ENCODE assay signal across 8 mouse cellular contexts in the genomic region with DNA sequence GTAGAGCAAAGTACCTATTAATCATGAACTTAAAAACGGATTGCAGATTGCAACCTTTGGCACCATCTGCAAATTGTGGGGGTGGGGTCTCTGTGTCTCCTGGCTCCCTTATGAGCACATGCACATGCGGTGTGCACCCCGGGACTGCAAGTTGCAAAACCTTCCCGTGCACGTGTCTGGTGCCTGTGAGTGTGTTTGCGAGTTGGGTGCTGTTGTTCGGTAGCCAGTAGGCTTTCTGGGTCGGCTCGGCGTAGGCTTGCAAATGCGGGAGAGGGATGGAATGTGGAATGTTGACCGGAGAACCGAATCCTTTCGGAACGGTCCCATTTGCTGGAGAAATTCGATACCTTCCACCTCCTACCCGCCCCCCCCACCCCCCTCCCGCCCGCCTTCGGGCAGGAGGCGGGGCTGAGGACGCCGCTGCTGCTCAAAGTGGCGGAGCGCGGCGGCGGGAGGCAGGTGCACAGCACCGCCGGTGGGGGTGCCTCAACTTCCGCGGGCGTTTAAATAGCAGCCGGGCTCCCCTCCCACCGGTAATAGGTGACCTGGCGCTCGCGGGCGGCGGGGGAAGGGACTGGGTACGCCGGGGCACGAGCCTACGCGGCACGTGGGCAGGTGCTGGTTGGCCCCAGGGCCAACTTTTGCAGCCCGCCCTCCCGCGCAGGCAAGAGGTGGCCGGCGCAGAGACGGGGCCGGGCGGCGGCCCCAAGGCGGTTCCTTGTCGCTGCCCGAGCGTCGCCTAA. TPM values are rescaled to one million over a fixed set of nuclear protein-coding genes. Genes with fewer than 3 reads are reported as not detected.
DNase-seq lines count a peak whose midpoint lies in the region; ATAC-seq and TF ChIP-seq lines count a peak whose summit lies in the region.

No protein-coding gene starts in this region.

- DNase-seq in CD4-positive, CD25-positive, alpha-beta regulatory T cell, adult 2 months (ENCODE audit: low read depth, low spot score), result peak; percentile 91
- DNase-seq in brain, embryonic 14.5 days (ENCODE audit: low read depth), result peak; percentile 85
- DNase-seq in liver, adult 2 months (ENCODE audit: extremely low read depth, low read depth, low spot score), result peak; percentile 99
- DNase-seq in spleen, postnatal 36 days (ENCODE audit: low spot score in 2 of 2), result peak; percentile 88 to 90

- no peaks in the 10 kb centered on the region for H3K27me3 ChIP-seq in heart, embryonic 11.5 days (ENCODE audit: control insufficient read depth, insufficient read depth, low read length)
- H3K27me3 ChIP-seq in kidney, embryonic 15.5 days, result no peaks in the 10 kb centered on the region
- no peaks in the 10 kb centered on the region for H3K27me3 ChIP-seq in liver, adult 2 months (ENCODE audit: control insufficient read depth, insufficient read depth, low read length)

- TF ChIP-seq POLR2A in brain, embryonic 14.5 days (IDR thresholded peaks at IDR 0.05; ENCODE audit: borderline replicate concordance, extremely low read depth, insufficient read depth, insufficient read length, poor library complexity, severe bottlenecking), result peak; percentile 44; the same call in 1 of the 2 replicates
- peak; percentile 44; the same call in 1 of the 2 replicates for TF ChIP-seq POLR2A in liver, adult 2 months (IDR thresholded peaks at IDR 0.05; ENCODE audit: extremely low read depth, insufficient read depth, low read length)

- H3K4me1 ChIP-seq in heart, embryonic 11.5 days (ENCODE audit: control insufficient read depth, insufficient read depth, low read length), result peaks cover 7% of the 10 kb centered on the region; the same call in 1 of the 2 replicates
- H3K4me1 ChIP-seq in kidney, embryonic 15.5 days, result peaks cover 28% of the 10 kb centered on the region
- H3K4me1 ChIP-seq in liver, adult 2 months (ENCODE audit: control insufficient read depth, insufficient read depth, low read length), result peaks cover 13% of the 10 kb centered on the region

- peak overlapping the region; percentile 96 for H3K4me2 ChIP-seq in heart, embryonic 11.5 days
- H3K4me2 ChIP-seq in kidney, embryonic 15.5 days, result peak overlapping the region; percentile 94

- H3K4me3 ChIP-seq in heart, embryonic 11.5 days (ENCODE audit: low read depth, low read length), result peak overlapping the region; percentile 85
- peak overlapping the region; percentile 82 for H3K4me3 ChIP-seq in kidney, embryonic 15.5 days (replicated peaks)
- H3K4me3 ChIP-seq in liver, adult 2 months (ENCODE audit: insufficient read depth, low read depth, low read length), result peak overlapping the region; percentile 94

- no peaks in the 10 kb centered on the region for H3K36me3 ChIP-seq in heart, embryonic 11.5 days (ENCODE audit: control insufficient read depth, insufficient read depth, low read length)
- no peaks in the 10 kb centered on the region for H3K36me3 ChIP-seq in kidney, embryonic 15.5 days
- no peaks in the 10 kb centered on the region for H3K36me3 ChIP-seq in liver, adult 2 months (ENCODE audit: control insufficient read depth, insufficient read depth, low read length)

- peak overlapping the region; percentile 95 for H3K9ac ChIP-seq in heart, embryonic 11.5 days (ENCODE audit: low read depth, low read length)
- H3K9ac ChIP-seq in kidney, embryonic 15.5 days, result peak overlapping the region; percentile 77
- H3K9ac ChIP-seq in liver, adult 2 months (ENCODE audit: low read depth, low read length), result peak overlapping the region; percentile 98

- ATAC-seq in erythroblast, adult 5-6 weeks (replicated peaks; ENCODE audit: low FRiP score, poor library complexity, severe bottlenecking), result peak; percentile 42
- peak; percentile 64 for ATAC-seq in heart, embryonic 11.5 days (replicated peaks; ENCODE audit: insufficient number of reproducible peaks, low FRiP score, low TSS enrichment)
- peak; percentile 77 for ATAC-seq in kidney, embryonic 15.5 days (replicated peaks; ENCODE audit: low FRiP score)
- ATAC-seq in monocyte, adult 5-6 weeks (replicated peaks; ENCODE audit: insufficient number of reproducible peaks, low FRiP score, low TSS enrichment, poor library complexity, severe bottlenecking), result peak; percentile 32; the same call in 1 of the 2 replicates

- H3K79me2 ChIP-seq in liver, adult 2 months (ENCODE audit: control insufficient read depth, insufficient read depth, low read length), result peaks cover 33% of the 10 kb centered on the region

- no peaks in the 10 kb centered on the region for H3K9me3 ChIP-seq in heart, embryonic 11.5 days (replicated peaks; ENCODE audit: control insufficient read depth, low read length)
- H3K9me3 ChIP-seq in kidney, embryonic 15.5 days (replicated peaks), result no peaks in the 10 kb centered on the region

- H3K27ac ChIP-seq in heart, embryonic 11.5 days (ENCODE audit: low read depth, low read length), result peak overlapping the region; percentile 96
- peak overlapping the region; percentile 97 for H3K27ac ChIP-seq in kidney, embryonic 15.5 days
- H3K27ac ChIP-seq in liver, adult 2 months (replicated peaks; ENCODE audit: insufficient read depth, low read depth, low read length), result peak overlapping the region; percentile 98

- TF ChIP-seq CTCF in brain, embryonic 14.5 days (IDR thresholded peaks at IDR 0.05; ENCODE audit: borderline replicate concordance, extremely low read depth, insufficient read depth, insufficient read length), result no peak
- no peak for TF ChIP-seq CTCF in liver, adult 2 months (IDR thresholded peaks at IDR 0.05; ENCODE audit: low read depth, low read length)

- under 1% methylated on average over 48 of the region's 60 CpGs for WGBS in heart, embryonic 11.5 days (ENCODE audit: insufficient replicate concordance)
- WGBS in kidney, embryonic 15.5 days, result 0% methylated on average over 58 of the region's 60 CpGs
- under 1% methylated on average over 60 of the region's 60 CpGs for WGBS in liver, adult 2 months

RNA-seq across cellular contexts. Expression of a gene that starts 9.1 kb away (rescaled TPM):
- 12.8 and 12.9 TPM in 2 replicates for polyA plus RNA-seq in brain, embryonic 14.5 days (2012; rRNA removed)
- total RNA-seq in erythroblast, adult 5-6 weeks (2015; ENCODE audit: low replicate concordance), result 11.9 and 14.4 TPM in 2 replicates
- total RNA-seq in erythroblast, adult 5-6 weeks (2017; ENCODE audit: low replicate concordance), result 23.9 and 35.4 TPM in 2 replicates
- polyA plus RNA-seq in heart, embryonic 11.5 days (2014; fragmentation: Nextera tagmentation; extraction: Ambion mirVana), result 12.0 and 13.8 TPM in 2 replicates
- 22.1 and 22.8 TPM in 2 replicates for polyA plus RNA-seq in kidney, embryonic 15.5 days (2015; fragmentation: Nextera tagmentation; extraction: Ambion mirVana)
- total RNA-seq in liver, adult 2 months (2014; rRNA removed), result 29.0 and 37.4 TPM in 2 replicates
- polyA plus RNA-seq in liver, adult 2 months (2012; rRNA removed), result 15.0 and 20.3 TPM in 2 replicates
- 16.5 to 22.5 TPM (median 18.4 TPM) in 3 replicates for total RNA-seq in monocyte, adult 5-6 weeks (2017)

Comparison
In these comparisons a context has a peak if more than half of its experiments do, and no peak if none do; other contexts are left out.
1. Peak in every context shown above with its lines: DNase-seq, ATAC-seq, H3K4me3 ChIP-seq and H3K27ac ChIP-seq.